Mouse (Mus musculus) retina, postnatal 7 days (tissue): Measurements from ENCODE around the gene Gm8914.
"Not testable (repeated sequence)": the region's sequence is repeated elsewhere in the genome, so short reads cannot be mapped to it uniquely, and the experiment has no call there.

ENCODE experiments used
- DNase-seq: peaks from one replicate; pipeline ENCODE4 v3.0.0-alpha.2; 2012; ENCODE audit warnings: low read depth, low spot score

The Gm8914 gene

GRCm38 (mm10) chrX:91479826-91480225, at the start of gene Gm8914:
Gene Gm8914, plus strand, starts transcription at chrX:91480126.
- not testable (repeated sequence) for DNase-seq
